Mouse (Mus musculus) spleen, adult 2 months (tissue): ENCODE results near the gene Hydin. TPM values are rescaled to one million over a fixed set of nuclear protein-coding genes. Genes with fewer than 3 reads are reported as not detected.

Experiments used
- DNase-seq, 2 experiments: peaks; one replicate each; pipeline versions ENCODE4 v3.0.0 to v3.0.0-alpha.2; 2012 to 2021; ENCODE audit warnings: low spot score in 2 of 2, low read depth in 1 of 2
- H3K27ac ChIP-seq: fragments of 200-500 bp; 2 replicates; pipeline ENCODE4 v1.5.1; 2012; ENCODE audit warnings: low read length, inconsistent platforms; ENCODE audit not compliant: insufficient read depth
- H3K27me3 ChIP-seq: fragments of 200-500 bp; 2 replicates; pipeline ENCODE4 v1.6.1; 2012; ENCODE audit warnings: mild to moderate bottlenecking, moderate library complexity, low read length, inconsistent platforms; ENCODE audit not compliant: control insufficient read depth, insufficient read depth
- H3K36me3 ChIP-seq: fragments of 200-500 bp; 2 replicates; pipeline ENCODE4 v1.6.1; 2012; ENCODE audit warnings: mild to moderate bottlenecking, low read length, inconsistent platforms; ENCODE audit not compliant: control insufficient read depth, insufficient read depth
- H3K4me1 ChIP-seq: fragments of 200-500 bp; 2 replicates; pipeline ENCODE4 v1.6.1; 2011; ENCODE audit warnings: inconsistent platforms; ENCODE audit not compliant: control insufficient read depth, insufficient read depth, insufficient read length
- H3K4me3 ChIP-seq: fragments of 200-500 bp; 2 replicates; pipeline ENCODE4 v1.5.1; 2011; ENCODE audit warnings: mild to moderate bottlenecking, inconsistent platforms; ENCODE audit not compliant: insufficient read depth, insufficient read length; ENCODE audit errors: extremely low read depth
- CTCF ChIP-seq: fragments of 200-500 bp; IDR thresholded peaks from 2 replicates; pipeline ENCODE4 v1.5.1; 2011; ENCODE audit warnings: mild to moderate bottlenecking, inconsistent platforms; ENCODE audit not compliant: insufficient read depth, insufficient read length, insufficient replicate concordance; ENCODE audit errors: extremely low read depth
- POLR2A ChIP-seq: fragments of 200-500 bp; IDR thresholded peaks from 2 replicates; pipeline ENCODE4 v1.6.1; 2011; ENCODE audit warnings: low read depth, low read length, inconsistent platforms
- WGBS: fragments of 180-500 bp; shearing (Covaris S2); methylation state at CpG from one replicate; pipeline ENCODE4 v1.1.7; 2018; 5-methylcytosine and 5-hydroxymethylcytosine counted together
- polyA plus RNA-seq: library from polyadenylated mRNA; depleted of rRNA; stranded (reverse); fragments of >200 nt; gene quantifications from 2 replicates; pipeline ENCODE4 v1.2.3, GENCODE M21; 2012

Gene Hydin
- polyA plus RNA-seq, 1 experiment = 0.01 TPM

GRCm38 (mm10) chr8:110270659-110271058 is 3.9 kb downstream of the Hydin start:
- no peak overlapping the region for H3K4me3 ChIP-seq
- no peaks in the 10 kb centered on the region for H3K36me3 ChIP-seq
- no peaks in the 10 kb centered on the region; the same call in 1 of the 2 replicates for H3K27me3 ChIP-seq
- no peak overlapping the region for H3K27ac ChIP-seq
- TF ChIP-seq POLR2A (no peak), CTCF (no peak)
- no peaks in the 10 kb centered on the region for H3K4me1 ChIP-seq
- 88% methylated on average over 4 of the region's 4 CpGs for WGBS
- no peak for DNase-seq

- H3K36me3 ChIP-seq = no peaks in the 10 kb centered on the region
- WGBS = 64% methylated on average over 2 of the region's 2 CpGs
- H3K27ac ChIP-seq = no peak overlapping the region
- TF ChIP-seq CTCF = no peak
- TF ChIP-seq POLR2A = no peak
- no peaks in the 10 kb centered on the region for H3K4me1 ChIP-seq
- no peaks in the 10 kb centered on the region for H3K27me3 ChIP-seq
- no peak for DNase-seq
- no peak overlapping the region for H3K4me3 ChIP-seq
These were observed 6.6 kb downstream of the Hydin start for GRCm38 (mm10) chr8:110273394-110273793.

GRCm38 (mm10) chr8:110275465-110276258 is 8.9 kb downstream of the Hydin start:
- Histone ChIP-seq H3K27me3 (no peaks in the 10 kb centered on the region), H3K4me1 (no peaks in the 10 kb centered on the region), H3K36me3 (no peaks in the 10 kb centered on the region), H3K4me3 (no peak overlapping the region), H3K27ac (no peak overlapping the region)
- TF ChIP-seq CTCF = no peak
- no peak for TF ChIP-seq POLR2A
- no peak for DNase-seq
- 88% methylated on average over 21 of the region's 21 CpGs for WGBS

- no peaks in the 10 kb centered on the region for H3K4me1 ChIP-seq
- TF ChIP-seq CTCF = no peak
- TF ChIP-seq POLR2A = no peak
- DNase-seq = no peak
- no peaks in the 10 kb centered on the region for H3K27me3 ChIP-seq
- 80% methylated on average over 1 of the region's 1 CpGs for WGBS
- H3K36me3 ChIP-seq = no peaks in the 10 kb centered on the region
- no peak overlapping the region for H3K4me3 ChIP-seq
- H3K27ac ChIP-seq = no peak overlapping the region
These were observed 9.4 kb downstream of the Hydin start for GRCm38 (mm10) chr8:110276259-110276560.

- 63% methylated on average over 2 of the region's 2 CpGs for WGBS
- no peak for TF ChIP-seq POLR2A
- TF ChIP-seq CTCF = no peak
- Histone ChIP-seq H3K36me3 (no peaks in the 10 kb centered on the region), H3K27ac (no peak overlapping the region), H3K27me3 (no peaks in the 10 kb centered on the region), H3K4me1 (no peaks in the 10 kb centered on the region), H3K4me3 (no peak overlapping the region)
- no peak for DNase-seq
These were observed 45.9 kb downstream of the Hydin start for GRCm38 (mm10) chr8:110312715-110313114.

- no peak for TF ChIP-seq CTCF
- TF ChIP-seq POLR2A = no peak
- Histone ChIP-seq H3K27me3 (no peaks in the 10 kb centered on the region), H3K27ac (no peak overlapping the region), H3K4me3 (no peak overlapping the region), H3K36me3 (no peaks in the 10 kb centered on the region), H3K4me1 (no peaks in the 10 kb centered on the region)
- DNase-seq = no peak
- 86% methylated on average over 7 of the region's 7 CpGs for WGBS
These were observed 49.0 kb downstream of the Hydin start for GRCm38 (mm10) chr8:110315826-110316225.

GRCm38 (mm10) chr8:110319586-110319985 is 52.8 kb downstream of the Hydin start:
- TF ChIP-seq POLR2A = no peak
- TF ChIP-seq CTCF = no peak
- no peak for DNase-seq
- 76% methylated on average over 4 of the region's 4 CpGs for WGBS
- no peaks in the 10 kb centered on the region for H3K4me1 ChIP-seq
- H3K4me3 ChIP-seq = no peak overlapping the region
- H3K27me3 ChIP-seq = no peaks in the 10 kb centered on the region
- H3K27ac ChIP-seq = no peak overlapping the region
- no peaks in the 10 kb centered on the region for H3K36me3 ChIP-seq
